Mouse (Mus musculus) embryo, embryonic 10.5 days (tissue): ENCODE measurements around the gene Thop1.

Experiments
- DNase-seq: peaks from one replicate; pipeline ENCODE4 v3.0.0-alpha.2; 2015; ENCODE audit warnings: low spot score

Thop1 gene

GRCm38 (mm10) chr10:81106113-81106721 is 36.4 kb downstream of the Thop1 start:
- peak; percentile 96 for DNase-seq

GRCm38 (mm10) chr10:81112946-81113345 is 43.1 kb downstream of the Thop1 start:
- DNase-seq: no peak

GRCm38 (mm10) chr10:81119625-81120024 is 49.8 kb downstream of the Thop1 start:
- DNase-seq: no peak

- DNase-seq: no peak
Observed at GRCm38 (mm10) chr10:81120650-81121049, 50.8 kb downstream of the Thop1 start.

- DNase-seq: no peak
Observed at GRCm38 (mm10) chr10:81122889-81123288, 53.1 kb downstream of the Thop1 start.

- no peak for DNase-seq
Observed at GRCm38 (mm10) chr10:81123500-81123899, 53.7 kb downstream of the Thop1 start.
